Mouse (Mus musculus) kidney, adult 2 months (tissue): ENCODE results near the gene Rac3.

Experiments
- CTCF ChIP-seq: fragments of 200-500 bp; conservative IDR thresholded peaks from 2 replicates; pipeline ENCODE4 v1.5.1; 2011; ENCODE audit warnings: low read depth, mild to moderate bottlenecking, control low read depth, low read length, moderate library complexity, mixed read lengths; ENCODE audit not compliant: insufficient read depth, insufficient read length
- POLR2A ChIP-seq: fragments of 200-500 bp; IDR thresholded peaks from one replicate; pipeline ENCODE4 v1.6.1; 2011; ENCODE audit warnings: low read depth, low read length, control low read depth

- TF ChIP-seq CTCF (no peak), POLR2A (no peak)
Observed at GRCm38 (mm10) chr11:120703696-120704454, 17.4 kb upstream of the Rac3 start.
